Mouse (Mus musculus) heart, embryonic 15.5 days (tissue): ENCODE results near the gene Rxra. TPM values are rescaled to one million over a fixed set of nuclear protein-coding genes. Genes with fewer than 3 reads are reported as not detected.
A peak's percentile ranks its signal among the peaks of the same experiment; 100 is the strongest.

ENCODE experiments used
- ATAC-seq: fragments of 200-750 bp; cut with Nextera tagmentation; replicated peaks from 2 replicates; pipeline ENCODE4 v1.8.0; 2017; ENCODE audit warnings: low read depth, moderate TSS enrichment; ENCODE audit not compliant: insufficient number of reproducible peaks, insufficient read depth, low FRiP score
- H3K27ac ChIP-seq: fragments of 300-500 bp; sonication (generic); 2 replicates; pipeline ENCODE4 v1.5.1; 2015; ENCODE audit warnings: mild to moderate bottlenecking, inconsistent platforms
- H3K27me3 ChIP-seq: fragments of 300-500 bp; sonication (generic); 2 replicates; pipeline ENCODE4 v1.6.1; 2015; ENCODE audit warnings: inconsistent platforms
- H3K36me3 ChIP-seq: fragments of 300-500 bp; sonication (generic); 2 replicates; pipeline ENCODE4 v1.6.1; 2015; ENCODE audit warnings: mild to moderate bottlenecking, inconsistent platforms
- H3K4me1 ChIP-seq: fragments of 300-500 bp; sonication (generic); replicated peaks from 2 replicates; pipeline ENCODE4 v1.6.1; 2015; ENCODE audit warnings: inconsistent platforms
- H3K4me2 ChIP-seq: fragments of 300-500 bp; sonication (generic); 2 replicates; pipeline ENCODE4 v1.6.1; 2015; ENCODE audit warnings: inconsistent platforms, mild to moderate bottlenecking, moderate library complexity
- H3K4me3 ChIP-seq: fragments of 300-500 bp; sonication (generic); 2 replicates; pipeline ENCODE4 v1.5.1; 2015; ENCODE audit warnings: mild to moderate bottlenecking, inconsistent platforms
- H3K9ac ChIP-seq: fragments of 300-500 bp; sonication (generic); 2 replicates; pipeline ENCODE4 v1.6.1; 2015; ENCODE audit warnings: mild to moderate bottlenecking, inconsistent platforms
- H3K9me3 ChIP-seq: fragments of 300-500 bp; sonication (generic); replicated peaks from 2 replicates; pipeline ENCODE4 v1.6.1; 2016; ENCODE audit warnings: inconsistent platforms
- whole genome bisulfite sequencing: fragments of 180-500 bp; shearing (Covaris S2); methylation state at CpG from one replicate; pipeline ENCODE4 v1.1.7; 2015; ENCODE audit warnings: mixed read lengths; 5-methylcytosine and 5-hydroxymethylcytosine counted together
- polyA plus RNA-seq: library from polyadenylated mRNA; unstranded; fragments of >200 nt; fragmentation: Nextera tagmentation; extraction: Ambion mirVana; gene quantifications from 2 replicates; pipeline ENCODE4 v1.2.1, GENCODE M21; 2015

The Rxra gene
- polyA plus RNA-seq, 1 experiment from 2014 or later, result 6.6 TPM

GRCm38 (mm10) chr2:27785363-27785762, 109.1 kb downstream of the Rxra start:
- no peak overlapping the region for H3K4me2 ChIP-seq
- H3K27me3 ChIP-seq, result no peaks in the 10 kb centered on the region
- no peak for ATAC-seq
- no peaks in the 10 kb centered on the region for H3K9me3 ChIP-seq
- H3K9ac ChIP-seq, result no peak overlapping the region
- WGBS, result 90% methylated on average over 8 of the region's 8 CpGs
- H3K36me3 ChIP-seq, result no peaks in the 10 kb centered on the region
- H3K4me1 ChIP-seq, result no peaks in the 10 kb centered on the region
- no peak overlapping the region for H3K27ac ChIP-seq
- no peak overlapping the region for H3K4me3 ChIP-seq

- no peak overlapping the region for H3K4me2 ChIP-seq
- no peaks in the 10 kb centered on the region for H3K9me3 ChIP-seq
- H3K36me3 ChIP-seq, result no peaks in the 10 kb centered on the region
- H3K27me3 ChIP-seq, result no peaks in the 10 kb centered on the region
- no peak overlapping the region for H3K27ac ChIP-seq
- no peaks in the 10 kb centered on the region for H3K4me1 ChIP-seq
- H3K9ac ChIP-seq, result no peak overlapping the region
- ATAC-seq, result no peak
- WGBS, result 72% methylated on average over 6 of the region's 6 CpGs
- H3K4me3 ChIP-seq, result no peak overlapping the region
Observed at GRCm38 (mm10) chr2:27785973-27786417, 109.8 kb downstream of the Rxra start.

DNA sequence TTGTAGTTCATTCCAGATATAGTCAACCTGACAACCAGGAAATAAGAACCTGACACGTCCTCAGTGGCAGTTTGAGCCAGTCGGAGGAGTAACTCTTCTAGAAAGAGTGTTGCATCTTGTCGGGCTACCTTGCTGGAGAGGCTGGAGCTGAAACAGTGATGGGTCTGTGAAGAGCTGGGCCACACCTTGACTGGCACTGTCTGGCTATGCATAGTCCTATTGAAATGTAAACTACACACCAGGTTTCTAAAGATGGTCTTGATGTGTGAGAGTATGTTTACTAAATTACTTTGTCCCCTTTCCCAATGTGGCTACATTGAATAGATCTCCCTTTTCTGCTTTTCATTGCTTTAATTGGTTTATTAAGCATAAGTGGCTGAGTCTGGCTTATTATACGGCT, 115.3 kb downstream of the Rxra start:
- no peaks in the 10 kb centered on the region for H3K27me3 ChIP-seq
- no peak overlapping the region for H3K4me3 ChIP-seq
- H3K36me3 ChIP-seq, result no peaks in the 10 kb centered on the region
- H3K9me3 ChIP-seq, result no peaks in the 10 kb centered on the region
- no peak overlapping the region for H3K27ac ChIP-seq
- ATAC-seq, result no peak
- H3K4me1 ChIP-seq, result no peaks in the 10 kb centered on the region
- 80% methylated on average over 4 of the region's 4 CpGs for WGBS
- no peak overlapping the region for H3K4me2 ChIP-seq
- H3K9ac ChIP-seq, result no peak overlapping the region

- 16% methylated on average over 4 of the region's 4 CpGs for WGBS
- no peaks in the 10 kb centered on the region for H3K36me3 ChIP-seq
- no peak overlapping the region for H3K9ac ChIP-seq
- no peaks in the 10 kb centered on the region for H3K9me3 ChIP-seq
- H3K4me3 ChIP-seq, result no peak overlapping the region
- peak; percentile 68; the same call in 1 of the 2 replicates for ATAC-seq
- H3K27me3 ChIP-seq, result no peaks in the 10 kb centered on the region
- no peak overlapping the region for H3K4me2 ChIP-seq
- H3K4me1 ChIP-seq, result peaks cover 21% of the 10 kb centered on the region
- peak overlapping the region; percentile 71 for H3K27ac ChIP-seq
Observed at GRCm38 (mm10) chr2:27799018-27799417, 122.8 kb downstream of the Rxra start.

- no peak overlapping the region for H3K27ac ChIP-seq
- H3K36me3 ChIP-seq, result no peaks in the 10 kb centered on the region
- no peaks in the 10 kb centered on the region for H3K9me3 ChIP-seq
- no peak overlapping the region for H3K4me3 ChIP-seq
- 87% methylated on average over 2 of the region's 2 CpGs for WGBS
- no peak overlapping the region for H3K4me2 ChIP-seq
- no peak for ATAC-seq
- no peak overlapping the region for H3K9ac ChIP-seq
- H3K27me3 ChIP-seq, result no peaks in the 10 kb centered on the region
- H3K4me1 ChIP-seq, result peaks cover 21% of the 10 kb centered on the region
Observed at GRCm38 (mm10) chr2:27801041-27801440, 124.8 kb downstream of the Rxra start.

DNA sequence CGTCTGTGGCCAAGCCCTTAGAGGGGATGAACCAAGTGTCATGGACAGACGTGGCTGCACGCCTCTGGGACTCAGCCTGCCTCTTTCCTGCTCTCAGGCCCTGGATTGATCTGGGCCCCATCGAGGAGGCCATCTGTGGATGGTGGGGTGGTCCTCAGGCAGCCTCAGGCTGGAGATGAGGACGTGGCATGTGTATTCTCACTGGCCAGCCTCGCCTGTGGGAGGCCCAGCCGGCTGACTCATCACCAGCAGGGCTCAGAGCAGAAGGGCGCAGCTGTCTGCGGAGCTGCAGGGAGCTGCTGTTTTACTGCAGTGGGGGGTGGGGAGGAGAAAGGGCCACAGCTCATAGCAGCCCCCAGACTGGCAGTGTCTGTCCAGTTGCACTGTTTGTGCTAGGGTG, 126.3 kb downstream of the Rxra start:
- 0 out of 2 replicates have a peak, but pooled peaks have one; percentile 37 for ATAC-seq
- H3K4me1 ChIP-seq, result peaks cover 21% of the 10 kb centered on the region
- H3K27ac ChIP-seq, result no peak overlapping the region
- H3K27me3 ChIP-seq, result no peaks in the 10 kb centered on the region
- H3K9ac ChIP-seq, result no peak overlapping the region
- WGBS, result 36% methylated on average over 9 of the region's 9 CpGs
- H3K4me2 ChIP-seq, result no peak overlapping the region
- no peaks in the 10 kb centered on the region for H3K9me3 ChIP-seq
- H3K4me3 ChIP-seq, result no peak overlapping the region
- H3K36me3 ChIP-seq, result no peaks in the 10 kb centered on the region

DNA sequence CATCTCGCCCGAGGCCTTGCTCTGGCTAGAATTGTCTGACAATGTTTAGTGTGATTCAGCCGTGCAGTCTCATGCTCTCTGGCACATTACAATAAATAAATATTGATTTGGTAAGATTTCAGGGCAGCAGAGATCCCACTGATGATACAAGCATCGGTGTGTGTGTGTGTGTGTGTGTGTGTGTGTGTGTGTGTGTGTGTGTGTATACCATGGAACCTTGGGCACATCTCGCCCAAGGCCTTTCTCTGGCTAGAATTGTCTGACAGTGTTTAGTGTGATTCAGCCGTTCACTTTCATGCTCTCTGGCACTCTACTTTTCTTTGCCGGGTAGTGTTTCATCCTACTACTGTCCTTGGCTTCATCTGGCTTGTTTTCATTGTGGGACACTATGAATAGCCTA, 130.5 kb downstream of the Rxra start:
- Histone ChIP-seq H3K27me3 (no peaks in the 10 kb centered on the region), H3K9ac (no peak overlapping the region), H3K9me3 (no peaks in the 10 kb centered on the region), H3K4me3 (no peak overlapping the region), H3K4me2 (no peak overlapping the region), H3K4me1 (peaks cover 14% of the 10 kb centered on the region), H3K27ac (no peak overlapping the region), H3K36me3 (no peaks in the 10 kb centered on the region)
- WGBS, result 83% methylated on average over 7 of the region's 7 CpGs
- ATAC-seq, result no peak

DNA sequence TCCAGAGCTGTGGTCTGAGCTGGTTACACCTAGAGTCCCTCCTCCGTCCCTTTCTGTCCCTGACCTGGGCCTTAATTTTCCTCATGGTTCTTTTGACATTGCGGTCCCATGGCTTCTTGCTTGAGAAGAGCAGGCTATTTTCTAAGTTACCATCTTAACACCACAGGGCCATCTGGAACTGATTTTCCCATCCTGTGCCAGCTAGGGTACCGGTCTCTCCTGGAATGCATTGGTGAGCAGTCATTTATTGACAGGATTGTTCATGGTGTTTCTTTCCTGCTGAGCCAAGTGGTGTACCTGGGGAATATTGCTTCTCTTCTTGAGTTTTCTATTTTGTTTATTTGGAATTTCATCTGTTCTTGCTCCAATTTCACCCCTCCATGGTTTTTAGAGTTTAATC, 131.4 kb downstream of the Rxra start:
- Histone ChIP-seq H3K9ac (no peak overlapping the region), H3K9me3 (no peaks in the 10 kb centered on the region), H3K4me2 (no peak overlapping the region), H3K36me3 (no peaks in the 10 kb centered on the region), H3K4me3 (no peak overlapping the region), H3K27me3 (no peaks in the 10 kb centered on the region), H3K4me1 (peaks cover 9% of the 10 kb centered on the region), H3K27ac (no peak overlapping the region)
- 85% methylated on average over 3 of the region's 3 CpGs for WGBS
- ATAC-seq, result no peak

GRCm38 (mm10) chr2:27809897-27810296, 133.7 kb downstream of the Rxra start:
- Histone ChIP-seq H3K9me3 (no peaks in the 10 kb centered on the region), H3K4me2 (no peak overlapping the region), H3K4me3 (no peak overlapping the region), H3K27me3 (no peaks in the 10 kb centered on the region), H3K9ac (no peak overlapping the region), H3K36me3 (no peaks in the 10 kb centered on the region), H3K4me1 (peaks cover 22% of the 10 kb centered on the region), H3K27ac (no peak overlapping the region)
- 70% methylated on average over 4 of the region's 4 CpGs for WGBS
- ATAC-seq, result no peak

Other genes starting within 250 kb of the Rxra start
- 3.1 and 4.8 TPM in 2 replicates for gene Vav2, start 249.4 kb upstream of the Rxra start, polyA plus RNA-seq
- 3.0 and 4.8 TPM in 2 replicates for gene Brd3os, start 234.1 kb upstream of the Rxra start, polyA plus RNA-seq
- 52.9 and 65.0 TPM in 2 replicates for gene Brd3, start 168.8 kb upstream of the Rxra start, polyA plus RNA-seq
- gene Wdr5, start 161.3 kb upstream of the Rxra start, polyA plus RNA-seq, result 26.7 and 34.0 TPM in 2 replicates
- gene Col5a1, start 210.0 kb downstream of the Rxra start, polyA plus RNA-seq, result 71.0 and 89.5 TPM in 2 replicates